Mouse (Mus musculus): ENCODE results near the gene Ddx50.

The Ddx50 gene

GRCm38 (mm10) chr10:62577673-62578337 lies 73.2 kb downstream of the Ddx50 start:
- no peak for TF ChIP-seq GATA4 (IDR thresholded peaks at IDR 0.05; ENCODE audit: insufficient replicate concordance, low read length)

GRCm38 (mm10) chr10:62575001-62575400 lies 76.0 kb downstream of the Ddx50 start:
- no peak for TF ChIP-seq GATA4 (IDR thresholded peaks at IDR 0.05; ENCODE audit: insufficient replicate concordance, low read length)

GRCm38 (mm10) chr10:62570126-62570871 lies 80.7 kb downstream of the Ddx50 start:
- TF ChIP-seq GATA4 (IDR thresholded peaks at IDR 0.05; ENCODE audit: insufficient replicate concordance, low read length), result no peak

- no peak for TF ChIP-seq GATA4 (IDR thresholded peaks at IDR 0.05; ENCODE audit: insufficient replicate concordance, low read length)
These were observed 82.2 kb downstream of the Ddx50 start for GRCm38 (mm10) chr10:62568861-62569260.

Measured in liver, adult (tissue).